Mouse (Mus musculus) hindbrain, embryonic 12.5 days (tissue): ENCODE measurements around the gene Pnma1. TPM values are rescaled to one million over a fixed set of nuclear protein-coding genes. Genes with fewer than 3 reads are reported as not detected.

Source experiments
- ATAC-seq: fragments of 200-750 bp; cut with Nextera tagmentation; 2 replicates; pipeline ENCODE4 v1.8.0; 2017; ENCODE audit warnings: moderate TSS enrichment; ENCODE audit not compliant: low FRiP score
- H3K27ac ChIP-seq: fragments of 300-500 bp; sonication (generic); 2 replicates; pipeline ENCODE4 v1.5.1; 2016; ENCODE audit warnings: mild to moderate bottlenecking
- H3K27me3 ChIP-seq: fragments of 300-500 bp; sonication (generic); 2 replicates; pipeline ENCODE4 v1.6.1; 2016; ENCODE audit warnings: mild to moderate bottlenecking
- H3K36me3 ChIP-seq: fragments of 300-500 bp; sonication (generic); 2 replicates; pipeline ENCODE4 v1.6.1; 2016; ENCODE audit warnings: mild to moderate bottlenecking
- H3K4me1 ChIP-seq: fragments of 300-500 bp; sonication (generic); 2 replicates; pipeline ENCODE4 v1.6.1; 2016
- H3K4me2 ChIP-seq: fragments of 300-500 bp; sonication (generic); replicated peaks from 2 replicates; pipeline ENCODE4 v1.6.1; 2016; ENCODE audit warnings: mild to moderate bottlenecking
- H3K4me3 ChIP-seq: fragments of 300-500 bp; sonication (generic); 2 replicates; pipeline ENCODE4 v1.5.1; 2016; ENCODE audit warnings: mild to moderate bottlenecking
- H3K9ac ChIP-seq: fragments of 300-500 bp; sonication (generic); 2 replicates; pipeline ENCODE4 v1.6.1; 2016; ENCODE audit warnings: mild to moderate bottlenecking, moderate library complexity
- H3K9me3 ChIP-seq: fragments of 300-500 bp; sonication (generic); replicated peaks from 2 replicates; pipeline ENCODE4 v1.6.1; 2016; ENCODE audit warnings: mild to moderate bottlenecking
- WGBS: fragments of 180-500 bp; shearing (Covaris S2); methylation state at CpG from one replicate; pipeline ENCODE4 v1.1.7; 2016; 5-methylcytosine and 5-hydroxymethylcytosine counted together
- polyA plus RNA-seq: library from polyadenylated mRNA; unstranded; fragments of >200 nt; fragmentation: Nextera tagmentation; extraction: Ambion mirVana; gene quantifications from 2 replicates; pipeline ENCODE4 v1.2.1, GENCODE M21; 2016

Gene Pnma1
- polyA plus RNA-seq, 1 experiment from 2014 or later, result 3.8 TPM

GRCm38 (mm10) chr12:84187752-84188601, 39.7 kb upstream of the Pnma1 start:
- Histone ChIP-seq H3K27ac (no peak overlapping the region; the same call in 1 of the 2 replicates), H3K4me2 (no peak overlapping the region), H3K27me3 (no peaks in the 10 kb centered on the region), H3K9ac (0 out of 2 replicates have a peak overlapping the region, but pooled peaks have one; percentile 8), H3K4me3 (no peak overlapping the region), H3K4me1 (peaks cover 58% of the 10 kb centered on the region), H3K9me3 (0 out of 2 replicates have a peak, but pooled peaks cover 3% of the 10 kb centered on the region), H3K36me3 (no peaks in the 10 kb centered on the region)
- no peak for ATAC-seq
- WGBS, result 78% methylated on average over 15 of the region's 15 CpGs

- 0 out of 2 replicates have a peak, but pooled peaks cover 3% of the 10 kb centered on the region for H3K9me3 ChIP-seq
- H3K4me1 ChIP-seq, result peaks cover 53% of the 10 kb centered on the region
- 78% methylated on average over 5 of the region's 5 CpGs for WGBS
- H3K27me3 ChIP-seq, result no peaks in the 10 kb centered on the region
- H3K36me3 ChIP-seq, result no peaks in the 10 kb centered on the region
- no peak for ATAC-seq
- H3K9ac ChIP-seq, result no peak overlapping the region
- 0 out of 2 replicates have a peak overlapping the region, but pooled peaks have one; percentile 9 for H3K27ac ChIP-seq
- H3K4me3 ChIP-seq, result no peak overlapping the region
- H3K4me2 ChIP-seq, result no peak overlapping the region
Measured at GRCm38 (mm10) chr12:84186950-84187349, 38.7 kb upstream of the Pnma1 start.

- WGBS, result 71% methylated on average over 3 of the region's 3 CpGs
Measured at GRCm38 (mm10) chr12:84186536-84186935, 38.2 kb upstream of the Pnma1 start.

GRCm38 (mm10) chr12:84185547-84185946, 37.3 kb upstream of the Pnma1 start:
- WGBS, result 77% methylated on average over 6 of the region's 6 CpGs
- no peak overlapping the region for H3K27ac ChIP-seq
- H3K4me2 ChIP-seq, result no peak overlapping the region
- no peak overlapping the region for H3K4me3 ChIP-seq
- H3K9me3 ChIP-seq, result 0 out of 2 replicates have a peak, but pooled peaks cover 3% of the 10 kb centered on the region
- no peak for ATAC-seq
- H3K27me3 ChIP-seq, result no peaks in the 10 kb centered on the region
- no peaks in the 10 kb centered on the region for H3K36me3 ChIP-seq
- peaks cover 53% of the 10 kb centered on the region for H3K4me1 ChIP-seq
- no peak overlapping the region for H3K9ac ChIP-seq

More at GRCm38 (mm10) chr12:84186536-84186935, 38.2 kb upstream of the Pnma1 start:
- H3K4me3 ChIP-seq, result no peak overlapping the region
- 0 out of 2 replicates have a peak, but pooled peaks cover 3% of the 10 kb centered on the region for H3K9me3 ChIP-seq
- no peak overlapping the region for H3K4me2 ChIP-seq
- no peaks in the 10 kb centered on the region for H3K27me3 ChIP-seq
- no peak overlapping the region for H3K9ac ChIP-seq
- H3K27ac ChIP-seq, result 0 out of 2 replicates have a peak overlapping the region, but pooled peaks have one; percentile 9
- no peaks in the 10 kb centered on the region for H3K36me3 ChIP-seq
- peaks cover 53% of the 10 kb centered on the region for H3K4me1 ChIP-seq
- ATAC-seq, result no peak

- WGBS, result 89% methylated on average over 5 of the region's 5 CpGs
- Histone ChIP-seq H3K27ac (no peak overlapping the region), H3K4me1 (peaks cover 53% of the 10 kb centered on the region), H3K27me3 (no peaks in the 10 kb centered on the region), H3K4me3 (no peak overlapping the region), H3K4me2 (no peak overlapping the region), H3K9me3 (0 out of 2 replicates have a peak, but pooled peaks cover 3% of the 10 kb centered on the region), H3K36me3 (no peaks in the 10 kb centered on the region), H3K9ac (no peak overlapping the region)
- ATAC-seq, result no peak
Measured at GRCm38 (mm10) chr12:84184979-84185378, 36.7 kb upstream of the Pnma1 start.

GRCm38 (mm10) chr12:84181999-84182398, 33.7 kb upstream of the Pnma1 start:
- Histone ChIP-seq H3K4me3 (no peak overlapping the region), H3K9me3 (0 out of 2 replicates have a peak, but pooled peaks cover 3% of the 10 kb centered on the region), H3K4me1 (peaks cover 45% of the 10 kb centered on the region), H3K4me2 (no peak overlapping the region), H3K27ac (peak overlapping the region; percentile 83), H3K27me3 (no peaks in the 10 kb centered on the region), H3K36me3 (no peaks in the 10 kb centered on the region), H3K9ac (no peak overlapping the region)
- ATAC-seq, result no peak
- WGBS, result 62% methylated on average over 6 of the region's 6 CpGs

GRCm38 (mm10) chr12:84180701-84181435, 32.6 kb upstream of the Pnma1 start:
- no peak overlapping the region for H3K4me3 ChIP-seq
- H3K9me3 ChIP-seq, result no peaks in the 10 kb centered on the region
- WGBS, result 55% methylated on average over 8 of the region's 8 CpGs
- no peak overlapping the region for H3K9ac ChIP-seq
- peak; percentile 85 for ATAC-seq
- H3K27ac ChIP-seq, result peak overlapping the region; percentile 83
- H3K4me2 ChIP-seq, result peak overlapping the region; percentile 13; the same call in 1 of the 2 replicates
- no peaks in the 10 kb centered on the region for H3K27me3 ChIP-seq
- H3K4me1 ChIP-seq, result peaks cover 53% of the 10 kb centered on the region
- no peaks in the 10 kb centered on the region for H3K36me3 ChIP-seq

GRCm38 (mm10) chr12:84180090-84180489, 31.8 kb upstream of the Pnma1 start:
- Histone ChIP-seq H3K9ac (no peak overlapping the region), H3K27ac (peak overlapping the region; percentile 8; the same call in 1 of the 2 replicates), H3K4me2 (no peak overlapping the region), H3K4me3 (no peak overlapping the region), H3K27me3 (no peaks in the 10 kb centered on the region), H3K4me1 (peaks cover 59% of the 10 kb centered on the region), H3K9me3 (no peaks in the 10 kb centered on the region), H3K36me3 (no peaks in the 10 kb centered on the region)
- 65% methylated on average over 3 of the region's 3 CpGs for WGBS
- no peak for ATAC-seq

GRCm38 (mm10) chr12:84178652-84179445, 30.6 kb upstream of the Pnma1 start:
- no peaks in the 10 kb centered on the region for H3K27me3 ChIP-seq
- H3K36me3 ChIP-seq, result peaks cover under 1% of the 10 kb centered on the region; the same call in 1 of the 2 replicates
- H3K27ac ChIP-seq, result no peak overlapping the region
- no peaks in the 10 kb centered on the region for H3K9me3 ChIP-seq
- WGBS, result 73% methylated on average over 10 of the region's 10 CpGs
- peaks cover 62% of the 10 kb centered on the region for H3K4me1 ChIP-seq
- ATAC-seq, result no peak
- no peak overlapping the region for H3K4me2 ChIP-seq
- no peak overlapping the region for H3K9ac ChIP-seq
- no peak overlapping the region for H3K4me3 ChIP-seq

- H3K4me1 ChIP-seq, result peaks cover 62% of the 10 kb centered on the region
- 58% methylated on average over 1 of the region's 1 CpGs for WGBS
- H3K36me3 ChIP-seq, result peaks cover 9% of the 10 kb centered on the region
- no peak overlapping the region for H3K27ac ChIP-seq
- H3K9me3 ChIP-seq, result no peaks in the 10 kb centered on the region
- H3K4me3 ChIP-seq, result no peak overlapping the region
- H3K27me3 ChIP-seq, result no peaks in the 10 kb centered on the region
- no peak for ATAC-seq
- no peak overlapping the region for H3K9ac ChIP-seq
- no peak overlapping the region for H3K4me2 ChIP-seq
Measured at GRCm38 (mm10) chr12:84178052-84178451, 29.8 kb upstream of the Pnma1 start.

- WGBS, result 37% methylated on average over 6 of the region's 6 CpGs
- Histone ChIP-seq H3K4me2 (peak overlapping the region; percentile 66; the same call in 1 of the 2 replicates), H3K4me1 (peaks cover 62% of the 10 kb centered on the region)
Measured at GRCm38 (mm10) chr12:84176886-84177765, 28.8 kb upstream of the Pnma1 start.

More at GRCm38 (mm10) chr12:84176886-84177765, 28.8 kb upstream of the Pnma1 start:
- Histone ChIP-seq H3K27ac (peak overlapping the region; percentile 89), H3K27me3 (no peaks in the 10 kb centered on the region), H3K9me3 (no peaks in the 10 kb centered on the region), H3K4me3 (no peak overlapping the region), H3K9ac (peak overlapping the region; percentile 10), H3K36me3 (peaks cover 16% of the 10 kb centered on the region)
- no peak for ATAC-seq
